Mouse (Mus musculus) spleen, adult 2 months (tissue): ENCODE results near the gene Sap30.

Experiments used
- CTCF ChIP-seq: fragments of 200-500 bp; IDR thresholded peaks from 2 replicates; pipeline ENCODE4 v1.5.1; 2011; ENCODE audit warnings: mild to moderate bottlenecking, inconsistent platforms; ENCODE audit not compliant: insufficient read depth, insufficient read length, insufficient replicate concordance; ENCODE audit errors: extremely low read depth
- POLR2A ChIP-seq: fragments of 200-500 bp; IDR thresholded peaks from 2 replicates; pipeline ENCODE4 v1.6.1; 2011; ENCODE audit warnings: low read depth, low read length, inconsistent platforms

DNA sequence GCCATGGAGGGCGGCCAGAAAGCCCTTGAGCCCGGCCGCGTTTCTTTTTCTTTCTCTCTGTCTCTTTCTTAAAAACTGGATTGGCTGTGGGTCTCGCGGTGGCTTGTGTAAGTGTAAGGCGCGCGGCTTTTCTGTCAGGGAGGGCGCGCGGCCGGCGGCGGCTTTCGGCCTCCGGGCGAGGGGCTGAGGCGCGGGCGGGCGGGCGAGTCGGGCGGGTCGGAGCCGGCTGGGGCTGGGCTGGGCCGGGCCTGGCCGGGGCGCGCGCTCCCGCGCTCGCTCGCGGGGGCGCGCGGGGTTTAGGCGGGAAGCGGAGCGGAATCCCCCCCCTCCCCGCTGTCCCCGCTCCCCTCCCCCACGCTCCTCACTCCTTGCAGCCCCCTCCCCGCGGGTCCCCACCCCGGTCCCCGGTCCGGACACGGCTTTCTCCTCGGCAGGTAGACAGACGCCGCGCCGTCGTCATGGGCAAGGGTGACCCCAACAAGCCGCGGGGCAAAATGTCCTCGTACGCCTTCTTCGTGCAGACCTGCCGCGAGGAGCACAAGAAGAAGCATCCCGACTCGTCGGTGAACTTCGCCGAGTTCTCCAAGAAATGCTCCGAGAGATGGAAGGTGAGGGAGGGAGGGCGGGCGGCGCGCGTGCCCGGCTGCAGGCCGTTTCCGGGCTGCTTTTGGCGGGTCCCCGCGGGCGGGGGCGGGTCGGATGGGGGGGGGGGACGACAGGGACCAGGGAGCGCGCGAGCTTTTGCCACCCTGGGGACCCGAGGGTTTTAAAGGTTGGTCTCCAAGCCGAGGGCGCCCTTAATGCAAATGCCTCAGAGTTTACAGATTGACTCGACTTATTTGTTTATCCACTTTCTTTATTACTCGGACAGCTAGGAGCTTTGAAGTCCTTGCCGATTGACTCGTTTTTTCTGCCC is 24.7 kb upstream of the Sap30 start:
- TF ChIP-seq CTCF, result no peak
- no peak for TF ChIP-seq POLR2A
